Mouse (Mus musculus): ENCODE data around the gene Sez6l.

GRCm38 (mm10) chr5:112523331-112523730 is 53.7 kb downstream of the Sez6l start:
- no peak for TF ChIP-seq CTCF (IDR thresholded peaks at IDR 0.05; ENCODE audit: extremely low read depth, insufficient read depth, low read length)
- no peak for TF ChIP-seq POLR2A (IDR thresholded peaks at IDR 0.05; ENCODE audit: extremely low read depth, insufficient read depth, low read length)
